Mouse (Mus musculus): ENCODE results near the gene Proser3. TPM values are rescaled to one million over a fixed set of nuclear protein-coding genes. Genes with fewer than 3 reads are reported as not detected.
A peak's percentile ranks its signal among the peaks of the same experiment; 100 is the strongest.

Proser3 gene
- polyA plus RNA-seq, 1 experiment from 2014 or later = 12.6 TPM

DNA sequence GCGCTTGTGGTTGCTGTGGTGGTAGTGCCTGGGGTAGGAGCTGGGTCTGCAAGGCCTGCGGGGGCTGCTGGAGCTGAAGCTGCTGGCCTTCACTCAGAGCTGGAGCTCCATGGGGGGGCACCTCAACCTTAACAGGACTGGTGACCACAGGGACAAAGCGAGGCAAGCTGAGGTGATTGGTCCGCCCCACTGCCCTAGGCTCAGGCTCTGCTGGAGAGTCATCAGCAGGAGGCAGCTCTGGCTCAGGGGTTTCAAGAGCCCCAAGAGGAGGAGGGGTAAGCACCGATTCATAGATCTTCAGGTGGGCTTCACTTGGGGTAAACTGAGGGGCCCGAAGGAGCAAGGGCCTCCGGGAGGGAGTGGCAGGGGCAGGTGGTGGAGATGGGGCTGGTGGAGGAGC lies 33.1 kb upstream of the Proser3 start:
- Histone ChIP-seq H3K4me2 (ENCODE audit: low read depth, low read length) (no peak overlapping the region), H3K36me3 (ENCODE audit: control insufficient read depth, insufficient read depth, low read length) (peaks cover 48% of the 10 kb centered on the region), H3K9me3 (replicated peaks; ENCODE audit: control insufficient read depth, low read length) (no peaks in the 10 kb centered on the region), H3K4me3 (replicated peaks; ENCODE audit: low read length) (no peak overlapping the region), H3K27me3 (ENCODE audit: control insufficient read depth, insufficient read depth, low read length) (no peaks in the 10 kb centered on the region), H3K4me1 (ENCODE audit: control insufficient read depth, insufficient read depth, low read length) (peaks cover 15% of the 10 kb centered on the region), H3K27ac (ENCODE audit: low read length) (no peak overlapping the region), H3K9ac (ENCODE audit: low read length) (no peak overlapping the region)
- ATAC-seq (ENCODE audit: insufficient read depth, low FRiP score) = no peak
- WGBS = 91% methylated on average over 7 of the region's 7 CpGs

DNA sequence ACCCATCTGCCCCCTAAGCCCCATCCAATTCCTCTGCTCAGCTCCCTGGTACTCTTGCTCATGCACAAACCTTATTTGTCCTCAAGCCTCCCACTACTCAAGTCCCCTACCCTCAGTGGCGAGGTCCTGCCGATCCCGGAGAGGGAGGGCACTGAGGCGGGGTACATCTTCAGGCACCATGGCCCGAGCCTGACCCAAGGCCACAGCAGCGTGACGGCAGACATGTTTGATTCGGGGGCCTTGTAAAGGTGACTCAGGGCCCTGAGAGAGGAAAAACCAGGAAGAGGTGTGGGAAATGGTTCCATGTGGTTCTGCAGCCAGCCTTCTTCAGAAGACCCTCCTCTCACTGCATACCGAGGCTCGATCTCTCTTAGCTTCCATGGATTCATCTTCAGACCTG lies 32.2 kb upstream of the Proser3 start:
- Histone ChIP-seq H3K4me1 (ENCODE audit: control insufficient read depth, insufficient read depth, low read length) (peaks cover 11% of the 10 kb centered on the region), H3K4me3 (replicated peaks; ENCODE audit: low read length) (no peak overlapping the region), H3K27me3 (ENCODE audit: control insufficient read depth, insufficient read depth, low read length) (no peaks in the 10 kb centered on the region), H3K9ac (ENCODE audit: low read length) (no peak overlapping the region), H3K27ac (ENCODE audit: low read length) (no peak overlapping the region), H3K4me2 (ENCODE audit: low read depth, low read length) (no peak overlapping the region), H3K9me3 (replicated peaks; ENCODE audit: control insufficient read depth, low read length) (no peaks in the 10 kb centered on the region), H3K36me3 (ENCODE audit: control insufficient read depth, insufficient read depth, low read length) (peaks cover 53% of the 10 kb centered on the region)
- 89% methylated on average over 10 of the region's 10 CpGs for WGBS
- ATAC-seq (ENCODE audit: insufficient read depth, low FRiP score) = no peak

GRCm38 (mm10) chr7:30581547-30581946 lies 29.4 kb upstream of the Proser3 start:
- Histone ChIP-seq H3K36me3 (ENCODE audit: control insufficient read depth, insufficient read depth, low read length) (peaks cover 74% of the 10 kb centered on the region), H3K4me1 (ENCODE audit: control insufficient read depth, insufficient read depth, low read length) (no peaks in the 10 kb centered on the region), H3K4me2 (ENCODE audit: low read depth, low read length) (no peak overlapping the region), H3K4me3 (replicated peaks; ENCODE audit: low read length) (no peak overlapping the region), H3K27me3 (ENCODE audit: control insufficient read depth, insufficient read depth, low read length) (no peaks in the 10 kb centered on the region), H3K9ac (ENCODE audit: low read length) (no peak overlapping the region), H3K9me3 (replicated peaks; ENCODE audit: control insufficient read depth, low read length) (no peaks in the 10 kb centered on the region), H3K27ac (ENCODE audit: low read length) (no peak overlapping the region)
- 95% methylated on average over 16 of the region's 16 CpGs for WGBS
- no peak for ATAC-seq (ENCODE audit: insufficient read depth, low FRiP score)

DNA sequence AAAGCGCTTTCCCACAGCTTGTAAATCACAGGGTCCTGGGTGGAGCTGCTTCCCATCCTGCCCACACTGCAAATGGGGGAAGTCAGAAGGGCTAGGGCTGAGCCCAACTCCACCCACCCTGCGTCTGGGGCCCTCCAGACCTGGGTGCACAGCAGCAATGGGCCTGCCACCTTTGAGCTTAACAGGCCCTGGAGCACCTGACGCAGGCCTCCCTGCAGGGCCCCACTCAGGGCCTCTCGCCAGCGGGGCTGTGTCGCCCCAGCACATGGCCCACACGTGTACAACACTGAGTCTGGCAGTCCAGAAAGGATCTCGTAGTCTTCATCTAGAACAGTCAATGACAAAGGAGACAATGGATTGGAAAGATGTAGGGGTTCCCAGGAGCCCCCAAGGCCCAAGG lies 27.9 kb upstream of the Proser3 start:
- H3K4me2 ChIP-seq (ENCODE audit: low read depth, low read length) = no peak overlapping the region
- 89% methylated on average over 8 of the region's 8 CpGs for WGBS
- no peak overlapping the region for H3K27ac ChIP-seq (ENCODE audit: low read length)
- no peak overlapping the region for H3K9ac ChIP-seq (ENCODE audit: low read length)
- ATAC-seq (ENCODE audit: insufficient read depth, low FRiP score) = peak; percentile 34; the same call in 1 of the 2 replicates
- peaks cover 75% of the 10 kb centered on the region for H3K36me3 ChIP-seq (ENCODE audit: control insufficient read depth, insufficient read depth, low read length)
- no peak overlapping the region for H3K4me3 ChIP-seq (replicated peaks; ENCODE audit: low read length)
- no peaks in the 10 kb centered on the region for H3K27me3 ChIP-seq (ENCODE audit: control insufficient read depth, insufficient read depth, low read length)
- H3K4me1 ChIP-seq (ENCODE audit: control insufficient read depth, insufficient read depth, low read length) = no peaks in the 10 kb centered on the region
- no peaks in the 10 kb centered on the region for H3K9me3 ChIP-seq (replicated peaks; ENCODE audit: control insufficient read depth, low read length)

DNA sequence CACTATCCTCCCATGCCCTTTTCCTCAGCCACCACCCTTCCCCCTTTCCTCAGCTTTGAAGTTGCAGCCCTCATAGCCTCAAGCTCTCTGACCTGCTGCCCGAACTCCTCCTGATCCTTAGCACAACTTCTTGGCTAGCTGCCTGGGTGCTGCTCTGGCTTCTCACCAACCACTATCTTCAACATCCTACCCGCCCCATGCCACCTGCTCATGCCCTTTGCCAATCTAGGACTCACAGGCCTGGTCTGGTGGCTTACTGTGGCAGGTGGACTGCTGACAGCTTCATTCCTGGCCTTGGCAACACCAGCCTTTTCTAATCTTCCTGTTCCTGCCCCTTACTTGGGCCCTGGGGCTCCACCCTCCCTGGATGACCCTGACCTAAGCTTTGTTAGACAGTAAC lies 20.9 kb upstream of the Proser3 start:
- Histone ChIP-seq H3K4me2 (ENCODE audit: low read depth, low read length) (no peak overlapping the region), H3K36me3 (ENCODE audit: control insufficient read depth, insufficient read depth, low read length) (peaks cover 61% of the 10 kb centered on the region), H3K27ac (ENCODE audit: low read length) (no peak overlapping the region), H3K4me3 (replicated peaks; ENCODE audit: low read length) (no peak overlapping the region), H3K9ac (ENCODE audit: low read length) (no peak overlapping the region), H3K4me1 (ENCODE audit: control insufficient read depth, insufficient read depth, low read length) (no peaks in the 10 kb centered on the region), H3K27me3 (ENCODE audit: control insufficient read depth, insufficient read depth, low read length) (no peaks in the 10 kb centered on the region), H3K9me3 (replicated peaks; ENCODE audit: control insufficient read depth, low read length) (no peaks in the 10 kb centered on the region)
- WGBS = 67% methylated on average over 2 of the region's 2 CpGs
- ATAC-seq (ENCODE audit: insufficient read depth, low FRiP score) = no peak

- no peaks in the 10 kb centered on the region for H3K9me3 ChIP-seq (replicated peaks; ENCODE audit: control insufficient read depth, low read length)
- no peak overlapping the region for H3K4me2 ChIP-seq (ENCODE audit: low read depth, low read length)
- no peak overlapping the region for H3K27ac ChIP-seq (ENCODE audit: low read length)
- no peaks in the 10 kb centered on the region for H3K27me3 ChIP-seq (ENCODE audit: control insufficient read depth, insufficient read depth, low read length)
- no peaks in the 10 kb centered on the region for H3K4me1 ChIP-seq (ENCODE audit: control insufficient read depth, insufficient read depth, low read length)
- 88% methylated on average over 5 of the region's 5 CpGs for WGBS
- peaks cover 56% of the 10 kb centered on the region for H3K36me3 ChIP-seq (ENCODE audit: control insufficient read depth, insufficient read depth, low read length)
- no peak overlapping the region for H3K4me3 ChIP-seq (replicated peaks; ENCODE audit: low read length)
- H3K9ac ChIP-seq (ENCODE audit: low read length) = no peak overlapping the region
- no peak for ATAC-seq (ENCODE audit: insufficient read depth, low FRiP score)
Measured at GRCm38 (mm10) chr7:30572389-30572788, 20.3 kb upstream of the Proser3 start.

GRCm38 (mm10) chr7:30567555-30567954 lies 15.5 kb upstream of the Proser3 start:
- no peak for ATAC-seq (ENCODE audit: insufficient read depth, low FRiP score)

GRCm38 (mm10) chr7:30566033-30566432 lies 13.9 kb upstream of the Proser3 start:
- no peak for ATAC-seq (ENCODE audit: insufficient read depth, low FRiP score)
- Histone ChIP-seq H3K4me1 (ENCODE audit: control insufficient read depth, insufficient read depth, low read length) (peaks cover 6% of the 10 kb centered on the region; the same call in 1 of the 2 replicates), H3K27me3 (ENCODE audit: control insufficient read depth, insufficient read depth, low read length) (no peaks in the 10 kb centered on the region), H3K4me3 (replicated peaks; ENCODE audit: low read length) (no peak overlapping the region), H3K9me3 (replicated peaks; ENCODE audit: control insufficient read depth, low read length) (no peaks in the 10 kb centered on the region), H3K4me2 (ENCODE audit: low read depth, low read length) (no peak overlapping the region), H3K27ac (ENCODE audit: low read length) (no peak overlapping the region), H3K9ac (ENCODE audit: low read length) (no peak overlapping the region), H3K36me3 (ENCODE audit: control insufficient read depth, insufficient read depth, low read length) (peaks cover 30% of the 10 kb centered on the region)
- WGBS = 80% methylated on average over 9 of the region's 9 CpGs

More at GRCm38 (mm10) chr7:30567555-30567954, 15.5 kb upstream of the Proser3 start:
- Histone ChIP-seq H3K4me2 (ENCODE audit: low read depth, low read length) (no peak overlapping the region), H3K4me3 (replicated peaks; ENCODE audit: low read length) (no peak overlapping the region), H3K27ac (ENCODE audit: low read length) (no peak overlapping the region), H3K36me3 (ENCODE audit: control insufficient read depth, insufficient read depth, low read length) (peaks cover 30% of the 10 kb centered on the region), H3K4me1 (ENCODE audit: control insufficient read depth, insufficient read depth, low read length) (peaks cover 3% of the 10 kb centered on the region; the same call in 1 of the 2 replicates), H3K27me3 (ENCODE audit: control insufficient read depth, insufficient read depth, low read length) (no peaks in the 10 kb centered on the region), H3K9ac (ENCODE audit: low read length) (no peak overlapping the region), H3K9me3 (replicated peaks; ENCODE audit: control insufficient read depth, low read length) (no peaks in the 10 kb centered on the region)
- 84% methylated on average over 11 of the region's 11 CpGs for WGBS

DNA sequence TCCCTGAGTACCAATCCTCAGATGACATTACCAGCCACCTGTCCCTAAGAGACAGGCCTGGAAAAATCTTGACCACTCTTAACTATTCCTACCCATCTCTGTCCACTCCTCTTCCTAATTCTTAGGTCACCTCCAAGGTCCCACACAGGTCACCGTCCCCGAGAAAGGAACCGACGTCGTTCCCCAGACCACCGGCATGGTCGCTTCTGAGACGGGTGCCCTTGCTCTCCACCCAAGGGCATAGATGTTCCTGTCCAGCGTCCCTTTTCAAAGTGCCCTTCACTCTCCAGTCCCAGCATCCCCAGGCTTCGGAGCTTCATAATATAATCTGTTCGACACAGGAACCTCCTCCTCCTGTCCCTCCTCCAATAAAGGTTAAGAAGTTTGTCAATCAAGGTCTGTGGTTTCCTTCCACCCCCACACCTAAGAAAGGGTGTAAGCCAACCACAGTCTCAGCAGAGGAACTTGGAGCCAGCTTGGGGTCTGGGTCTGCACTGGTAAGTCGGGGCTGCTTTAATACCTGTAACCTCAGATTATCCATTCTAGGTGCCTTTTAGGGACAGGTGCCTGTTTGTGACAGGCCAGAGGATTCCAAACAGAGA lies 13.0 kb upstream of the Proser3 start, which contains the start of gene Igflr1:
Gene Igflr1 (plus strand): TSS at position 458 of the 602 bp plus-strand sequence.
- ATAC-seq (ENCODE audit: insufficient read depth, low FRiP score) = no peak
- H3K4me2 ChIP-seq (ENCODE audit: low read depth, low read length) = no peak within 1 kb of the TSS

More for the DNA sequence above, 13.0 kb upstream of the Proser3 start, which contains the start of gene Igflr1:
- H3K27me3 ChIP-seq (ENCODE audit: control insufficient read depth, insufficient read depth, low read length) = no peaks in the 10 kb centered on the region
- H3K9ac ChIP-seq (ENCODE audit: low read length) = no peak within 1 kb of the TSS
- no peaks in the 10 kb centered on the region for H3K9me3 ChIP-seq (replicated peaks; ENCODE audit: control insufficient read depth, low read length)
- H3K4me3 ChIP-seq (replicated peaks; ENCODE audit: low read length) = no peak within 1 kb of the TSS
- H3K27ac ChIP-seq (ENCODE audit: low read length) = no peak within 1 kb of the TSS
- H3K4me1 ChIP-seq (ENCODE audit: control insufficient read depth, insufficient read depth, low read length) = peaks cover 6% of the 10 kb centered on the region; the same call in 1 of the 2 replicates
- 92% methylated on average over 12 of the region's 12 CpGs for WGBS
- peaks cover 27% of the 10 kb centered on the region for H3K36me3 ChIP-seq (ENCODE audit: control insufficient read depth, insufficient read depth, low read length)
